Mouse (Mus musculus) heart, adult 18-20 months (tissue): ENCODE results near the gene Slc7a6os. TPM values are rescaled to one million over a fixed set of nuclear protein-coding genes. Genes with fewer than 3 reads are reported as not detected.

ENCODE experiments used
- DNase-seq, 2 experiments: peaks; one replicate each; pipeline ENCODE4 v3.0.0; 2021 to 2022; ENCODE audit warnings: mixed read lengths in 1 of 2
- total RNA-seq, 2 experiments: library from RNA; stranded (reverse); gene quantifications; 2 replicates each; pipeline ENCODE4 v1.2.3; 2021

Slc7a6os gene
- total RNA-seq, 2 experiments from 2014 or later = 9.8 to 11.0 TPM

GRCm38 (mm10) chr8:106177594-106177993, 33.1 kb downstream of the Slc7a6os start:
- DNase-seq = no peak

- DNase-seq = no peak
Observed at GRCm38 (mm10) chr8:106176891-106177290, 33.8 kb downstream of the Slc7a6os start.

GRCm38 (mm10) chr8:106173566-106173965, 37.2 kb downstream of the Slc7a6os start:
- no peak for DNase-seq

GRCm38 (mm10) chr8:106169934-106170480, 40.7 kb downstream of the Slc7a6os start:
- DNase-seq = no peak

- DNase-seq = peak; percentile 40 to 68
Observed at GRCm38 (mm10) chr8:106169017-106169933, 41.5 kb downstream of the Slc7a6os start.

GRCm38 (mm10) chr8:106168356-106169016, 42.2 kb downstream of the Slc7a6os start, which contains the start of gene Slc7a6:
TSS of gene Slc7a6 (plus strand) at chr8:106168857.
- DNase-seq = peak; percentile 90 to 91

- DNase-seq = peak; percentile 60 to 88
Observed at GRCm38 (mm10) chr8:106165460-106165859, 45.3 kb downstream of the Slc7a6os start.

GRCm38 (mm10) chr8:106163251-106163650, 47.5 kb downstream of the Slc7a6os start:
- DNase-seq = no peak

- DNase-seq = no peak
Observed at GRCm38 (mm10) chr8:106159876-106160275, 50.9 kb downstream of the Slc7a6os start.

- peak; percentile 68 to 72 for DNase-seq
Observed at GRCm38 (mm10) chr8:106158381-106158780, 52.4 kb downstream of the Slc7a6os start.

GRCm38 (mm10) chr8:106157419-106157818, 53.3 kb downstream of the Slc7a6os start:
- DNase-seq = no peak

- no peak for DNase-seq
Observed at GRCm38 (mm10) chr8:106152876-106153275, 57.9 kb downstream of the Slc7a6os start.

GRCm38 (mm10) chr8:106151041-106151440, 59.7 kb downstream of the Slc7a6os start:
- DNase-seq = no peak

Other genes starting within 250 kb of the Slc7a6os start
- 10 to 100 TPM; 27.2 to 38.1 TPM for gene Slc12a4, start 244.8 kb downstream of the Slc7a6os start, total RNA-seq
- gene Dpep3, start 231.5 kb downstream of the Slc7a6os start, total RNA-seq = not detected
- gene Dus2, start 219.6 kb downstream of the Slc7a6os start, total RNA-seq = 10 to 100 TPM in 1 of 2 experiments, 1 to 10 TPM in 1; 8.3 to 10.1 TPM
- gene Dpep2nb, start 205.0 kb downstream of the Slc7a6os start, total RNA-seq = not detected
- 10 to 100 TPM; 11.2 to 12.1 TPM for gene Ddx28, start 199.1 kb downstream of the Slc7a6os start, total RNA-seq
- gene Nfatc3, start 152.1 kb downstream of the Slc7a6os start, total RNA-seq = 10 to 100 TPM; 17.4 to 20.5 TPM
- 1 to 10 TPM in 1 of 2 experiments, under 1 TPM in 1; 0.35 to 1.4 TPM for gene Esrp2, start 74.0 kb downstream of the Slc7a6os start, total RNA-seq
- 1 to 10 TPM; 6.7 to 7.9 TPM for gene Pla2g15, start 60.5 kb downstream of the Slc7a6os start, total RNA-seq
- gene Slc7a6, start 42.1 kb downstream of the Slc7a6os start, total RNA-seq = 10 to 100 TPM in 1 of 2 experiments, 1 to 10 TPM in 1; 8.8 to 11.5 TPM
- gene Prmt7, start within 50 bp of the Slc7a6os start, total RNA-seq = 10 to 100 TPM; 25.3 to 26.5 TPM
- 1 to 10 TPM; 2.5 to 3.9 TPM for gene Smpd3, start 127.1 kb upstream of the Slc7a6os start, total RNA-seq
- 1 to 10 TPM; 2.8 to 3.2 TPM for gene Zfp90, start 204.4 kb upstream of the Slc7a6os start, total RNA-seq